Mouse (Mus musculus): ENCODE measurements around the gene Vnn1. TPM values are rescaled to one million over a fixed set of nuclear protein-coding genes. Genes with fewer than 3 reads are reported as not detected.
A peak's percentile ranks its signal among the peaks of the same experiment; 100 is the strongest.

The Vnn1 gene
- 0.74 and 0.79 TPM in 2 replicates for polyA plus RNA-seq (2014; fragmentation: Nextera tagmentation; extraction: Ambion mirVana)

DNA sequence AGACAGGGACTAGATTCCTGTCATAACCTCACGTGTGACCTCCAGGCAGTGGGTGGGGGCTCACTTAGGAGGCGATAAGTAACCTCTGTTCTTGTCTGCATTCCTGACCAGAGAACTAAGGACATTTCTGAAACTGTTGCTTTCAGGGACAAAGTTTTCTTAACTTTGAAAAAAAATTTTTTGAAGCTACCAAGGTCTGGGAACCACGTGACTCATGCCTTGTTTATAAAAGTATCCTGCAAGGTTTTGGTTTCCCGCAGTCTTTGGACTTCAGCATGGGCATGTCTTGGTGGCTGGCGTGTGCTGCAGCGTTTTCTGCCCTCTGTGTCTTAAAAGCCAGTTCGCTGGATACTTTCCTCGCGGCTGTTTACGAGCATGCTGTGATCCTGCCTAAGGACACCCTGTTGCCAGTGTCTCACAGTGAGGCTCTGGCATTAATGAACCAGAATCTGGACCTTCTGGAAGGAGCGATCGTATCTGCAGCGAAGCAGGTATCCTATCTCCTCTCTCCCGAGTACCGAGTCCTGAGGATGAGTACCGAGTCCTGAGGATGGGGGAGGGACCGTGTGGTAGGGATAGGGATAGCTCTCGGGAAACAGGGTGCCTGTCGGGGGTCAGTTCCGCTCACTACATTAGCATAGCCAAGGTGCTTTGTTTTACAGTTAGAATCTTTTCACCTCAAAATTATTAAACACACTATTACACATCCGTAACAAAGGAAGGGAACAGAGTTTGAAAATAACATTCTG is at the start of gene Vnn1:
TSS of gene Vnn1 (plus strand) at position 88 of the 749 bp plus-strand sequence.
- Histone ChIP-seq H3K4me3 (ENCODE audit: low read length) (peak within 1 kb of the TSS; percentile 24), H3K27me3 (ENCODE audit: control insufficient read depth, insufficient read depth, low read length) (no peaks in the 10 kb centered on the region), H3K4me1 (ENCODE audit: control insufficient read depth, insufficient read depth, low read length) (no peaks in the 10 kb centered on the region), H3K36me3 (ENCODE audit: control insufficient read depth, insufficient read depth, low read length) (no peaks in the 10 kb centered on the region), H3K9me3 (ENCODE audit: control insufficient read depth, low read length) (no peaks in the 10 kb centered on the region), H3K27ac (ENCODE audit: low read depth, low read length) (no peak within 1 kb of the TSS), H3K9ac (ENCODE audit: low read depth, low read length) (peak within 1 kb of the TSS; percentile 40; the same call in 1 of the 2 replicates), H3K4me2 (replicated peaks; ENCODE audit: low read depth, low read length) (peak within 1 kb of the TSS; percentile 50)
- ATAC-seq (ENCODE audit: low FRiP score, low TSS enrichment) = no peak
- 30% methylated on average over 21 of the region's 21 CpGs for WGBS

GRCm38 (mm10) chr10:23851228-23851912 is 43.1 kb upstream of the Vnn1 start, which contains the start of gene Vnn3:
Vnn3 (plus strand) TSS chr10:23851462.
- no peaks in the 10 kb centered on the region for H3K4me1 ChIP-seq (ENCODE audit: control insufficient read depth, insufficient read depth, low read length)
- no peak for ATAC-seq (ENCODE audit: low FRiP score, low TSS enrichment)
- no peak within 1 kb of the TSS for H3K27ac ChIP-seq (ENCODE audit: low read depth, low read length)
- WGBS = 79% methylated on average over 4 of the region's 4 CpGs
- H3K4me3 ChIP-seq (ENCODE audit: low read length) = no peak within 1 kb of the TSS
- no peaks in the 10 kb centered on the region for H3K9me3 ChIP-seq (ENCODE audit: control insufficient read depth, low read length)
- H3K4me2 ChIP-seq (replicated peaks; ENCODE audit: low read depth, low read length) = no peak within 1 kb of the TSS
- H3K27me3 ChIP-seq (ENCODE audit: control insufficient read depth, insufficient read depth, low read length) = no peaks in the 10 kb centered on the region
- H3K9ac ChIP-seq (ENCODE audit: low read depth, low read length) = no peak within 1 kb of the TSS
- H3K36me3 ChIP-seq (ENCODE audit: control insufficient read depth, insufficient read depth, low read length) = no peaks in the 10 kb centered on the region

DNA sequence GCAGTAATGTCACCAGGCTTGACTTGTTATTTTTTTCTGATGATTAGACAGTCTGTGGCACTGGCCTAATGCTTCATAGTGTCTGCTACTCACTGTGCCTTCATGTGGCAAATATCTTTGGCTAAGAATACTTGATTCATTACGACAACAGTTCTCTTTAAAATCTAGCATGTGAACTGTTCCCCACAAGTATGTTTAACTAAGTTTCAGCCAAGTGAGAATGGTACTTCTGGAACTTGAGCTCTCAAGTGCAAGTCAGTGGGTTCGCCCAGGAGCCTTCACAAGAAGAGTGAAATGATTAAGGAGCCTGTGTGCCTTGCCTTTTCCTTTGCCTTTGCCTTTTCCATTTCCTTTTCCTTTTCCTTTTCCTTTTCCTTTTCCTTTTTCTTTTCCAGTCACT is 42.4 kb upstream of the Vnn1 start:
- H3K36me3 ChIP-seq (ENCODE audit: control insufficient read depth, insufficient read depth, low read length) = no peaks in the 10 kb centered on the region
- no peak overlapping the region for H3K27ac ChIP-seq (ENCODE audit: low read depth, low read length)
- H3K4me1 ChIP-seq (ENCODE audit: control insufficient read depth, insufficient read depth, low read length) = no peaks in the 10 kb centered on the region
- WGBS = 87% methylated on average over 2 of the region's 2 CpGs
- no peak for ATAC-seq (ENCODE audit: low FRiP score, low TSS enrichment)
- H3K9ac ChIP-seq (ENCODE audit: low read depth, low read length) = no peak overlapping the region
- H3K9me3 ChIP-seq (ENCODE audit: control insufficient read depth, low read length) = no peaks in the 10 kb centered on the region
- H3K4me3 ChIP-seq (ENCODE audit: low read length) = no peak overlapping the region
- no peak overlapping the region for H3K4me2 ChIP-seq (replicated peaks; ENCODE audit: low read depth, low read length)
- no peaks in the 10 kb centered on the region for H3K27me3 ChIP-seq (ENCODE audit: control insufficient read depth, insufficient read depth, low read length)

- Histone ChIP-seq H3K9ac (ENCODE audit: low read depth, low read length) (no peak overlapping the region), H3K9me3 (ENCODE audit: control insufficient read depth, low read length) (peaks cover 17% of the 10 kb centered on the region), H3K36me3 (ENCODE audit: control insufficient read depth, insufficient read depth, low read length) (no peaks in the 10 kb centered on the region), H3K4me3 (ENCODE audit: low read length) (no peak overlapping the region), H3K27ac (ENCODE audit: low read depth, low read length) (no peak overlapping the region), H3K4me2 (replicated peaks; ENCODE audit: low read depth, low read length) (no peak overlapping the region), H3K4me1 (ENCODE audit: control insufficient read depth, insufficient read depth, low read length) (no peaks in the 10 kb centered on the region), H3K27me3 (ENCODE audit: control insufficient read depth, insufficient read depth, low read length) (no peaks in the 10 kb centered on the region)
- WGBS = 57% methylated on average over 9 of the region's 9 CpGs
- ATAC-seq (ENCODE audit: low FRiP score, low TSS enrichment) = no peak
Observed at GRCm38 (mm10) chr10:23864362-23865312, 29.9 kb upstream of the Vnn1 start.

GRCm38 (mm10) chr10:23880695-23881094 is 13.8 kb upstream of the Vnn1 start:
- Histone ChIP-seq H3K9ac (ENCODE audit: low read depth, low read length) (no peak overlapping the region), H3K9me3 (ENCODE audit: control insufficient read depth, low read length) (no peaks in the 10 kb centered on the region), H3K27ac (ENCODE audit: low read depth, low read length) (no peak overlapping the region), H3K36me3 (ENCODE audit: control insufficient read depth, insufficient read depth, low read length) (no peaks in the 10 kb centered on the region), H3K4me2 (replicated peaks; ENCODE audit: low read depth, low read length) (no peak overlapping the region), H3K4me1 (ENCODE audit: control insufficient read depth, insufficient read depth, low read length) (no peaks in the 10 kb centered on the region), H3K27me3 (ENCODE audit: control insufficient read depth, insufficient read depth, low read length) (no peaks in the 10 kb centered on the region), H3K4me3 (ENCODE audit: low read length) (no peak overlapping the region)
- WGBS = 85% methylated on average over 6 of the region's 6 CpGs
- no peak for ATAC-seq (ENCODE audit: low FRiP score, low TSS enrichment)

- Histone ChIP-seq H3K4me1 (ENCODE audit: control insufficient read depth, insufficient read depth, low read length) (no peaks in the 10 kb centered on the region), H3K27ac (ENCODE audit: low read depth, low read length) (no peak overlapping the region), H3K9me3 (ENCODE audit: control insufficient read depth, low read length) (no peaks in the 10 kb centered on the region), H3K36me3 (ENCODE audit: control insufficient read depth, insufficient read depth, low read length) (no peaks in the 10 kb centered on the region), H3K4me2 (replicated peaks; ENCODE audit: low read depth, low read length) (no peak overlapping the region), H3K4me3 (ENCODE audit: low read length) (no peak overlapping the region), H3K27me3 (ENCODE audit: control insufficient read depth, insufficient read depth, low read length) (no peaks in the 10 kb centered on the region), H3K9ac (ENCODE audit: low read depth, low read length) (no peak overlapping the region)
- 90% methylated on average over 1 of the region's 1 CpGs for WGBS
- ATAC-seq (ENCODE audit: low FRiP score, low TSS enrichment) = no peak
Observed at GRCm38 (mm10) chr10:23884910-23885309, 9.6 kb upstream of the Vnn1 start.

- Histone ChIP-seq H3K9ac (ENCODE audit: low read depth, low read length) (no peak overlapping the region), H3K4me1 (ENCODE audit: control insufficient read depth, insufficient read depth, low read length) (no peaks in the 10 kb centered on the region), H3K27ac (ENCODE audit: low read depth, low read length) (no peak overlapping the region), H3K9me3 (ENCODE audit: control insufficient read depth, low read length) (no peaks in the 10 kb centered on the region), H3K27me3 (ENCODE audit: control insufficient read depth, insufficient read depth, low read length) (no peaks in the 10 kb centered on the region), H3K36me3 (ENCODE audit: control insufficient read depth, insufficient read depth, low read length) (no peaks in the 10 kb centered on the region), H3K4me3 (ENCODE audit: low read length) (no peak overlapping the region), H3K4me2 (replicated peaks; ENCODE audit: low read depth, low read length) (no peak overlapping the region)
- WGBS = 76% methylated on average over 3 of the region's 3 CpGs
- no peak for ATAC-seq (ENCODE audit: low FRiP score, low TSS enrichment)
Observed at GRCm38 (mm10) chr10:23886060-23886459, 8.4 kb upstream of the Vnn1 start.

DNA sequence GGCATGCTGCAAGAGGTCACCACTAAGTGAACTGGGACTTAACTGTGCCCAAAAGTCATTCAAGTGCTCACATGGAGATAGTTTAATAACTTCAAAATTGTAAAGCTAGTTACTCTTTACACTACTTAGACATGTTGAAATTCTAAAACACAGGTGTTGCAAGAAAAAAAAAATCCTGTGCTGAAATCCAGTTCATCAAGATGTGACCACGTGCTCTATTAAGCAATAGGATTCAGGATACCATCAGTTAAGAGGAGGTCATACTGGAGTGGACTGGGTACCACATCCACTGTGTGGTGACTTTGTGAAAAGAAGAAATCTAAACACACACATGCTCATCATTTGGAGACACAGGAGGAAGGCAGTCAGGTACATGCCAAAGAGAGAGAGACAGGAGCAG is 1.5 kb upstream of the Vnn1 start:
- 84% methylated on average over 1 of the region's 1 CpGs for WGBS
- H3K4me1 ChIP-seq (ENCODE audit: control insufficient read depth, insufficient read depth, low read length) = no peaks in the 10 kb centered on the region
- no peak overlapping the region for H3K27ac ChIP-seq (ENCODE audit: low read depth, low read length)
- no peak for ATAC-seq (ENCODE audit: low FRiP score, low TSS enrichment)
- H3K9ac ChIP-seq (ENCODE audit: low read depth, low read length) = no peak overlapping the region
- no peaks in the 10 kb centered on the region for H3K36me3 ChIP-seq (ENCODE audit: control insufficient read depth, insufficient read depth, low read length)
- no peak overlapping the region for H3K4me3 ChIP-seq (ENCODE audit: low read length)
- H3K4me2 ChIP-seq (replicated peaks; ENCODE audit: low read depth, low read length) = no peak overlapping the region
- no peaks in the 10 kb centered on the region for H3K9me3 ChIP-seq (ENCODE audit: control insufficient read depth, low read length)
- no peaks in the 10 kb centered on the region for H3K27me3 ChIP-seq (ENCODE audit: control insufficient read depth, insufficient read depth, low read length)
